Mouse (Mus musculus) hindbrain, embryonic 14.5 days (tissue): ENCODE results near the gene Aqr. TPM values are rescaled to one million over a fixed set of nuclear protein-coding genes. Genes with fewer than 3 reads are reported as not detected.
"Not testable (repeated sequence)": the region's sequence is repeated elsewhere in the genome, so short reads cannot be mapped to it uniquely, and the experiment has no call there.

Source experiments
- ATAC-seq: fragments of 200-750 bp; cut with Nextera tagmentation; 2 replicates; pipeline ENCODE4 v1.8.0; 2017; ENCODE audit warnings: moderate number of reproducible peaks, mild to moderate bottlenecking, moderate TSS enrichment, moderate library complexity; ENCODE audit not compliant: low FRiP score
- DNase-seq: peaks from one replicate; pipeline ENCODE4 v3.0.0-alpha.2; 2015; ENCODE audit warnings: low spot score
- H3K27ac ChIP-seq: fragments of 300-500 bp; sonication (generic); 2 replicates; pipeline ENCODE4 v1.5.1; 2014; ENCODE audit warnings: mild to moderate bottlenecking, moderate library complexity
- H3K27me3 ChIP-seq: fragments of 300-500 bp; sonication (generic); 2 replicates; pipeline ENCODE4 v1.6.1; 2014; ENCODE audit warnings: mild to moderate bottlenecking, low read length, mixed read lengths; ENCODE audit not compliant: control insufficient read depth, insufficient read depth
- H3K36me3 ChIP-seq: fragments of 300-500 bp; sonication (generic); replicated peaks from 2 replicates; pipeline ENCODE4 v1.6.1; 2014; ENCODE audit not compliant: control insufficient read depth, insufficient read depth
- H3K4me1 ChIP-seq: fragments of 300-500 bp; sonication (generic); replicated peaks from 2 replicates; pipeline ENCODE4 v1.6.1; 2014; ENCODE audit warnings: antibody characterized with exemption, low read length, mixed read lengths; ENCODE audit not compliant: control insufficient read depth, insufficient read depth
- H3K4me2 ChIP-seq: fragments of 300-500 bp; sonication (generic); replicated peaks from 2 replicates; pipeline ENCODE4 v1.6.1; 2014; ENCODE audit warnings: mild to moderate bottlenecking, moderate library complexity
- H3K4me3 ChIP-seq: fragments of 300-500 bp; sonication (generic); replicated peaks from 2 replicates; pipeline ENCODE4 v1.5.1; 2014; ENCODE audit warnings: mild to moderate bottlenecking, low read length
- H3K9ac ChIP-seq: fragments of 300-500 bp; sonication (generic); 2 replicates; pipeline ENCODE4 v1.6.1; 2014
- H3K9me3 ChIP-seq: fragments of 300-500 bp; sonication (generic); 2 replicates; pipeline ENCODE4 v1.6.1; 2016; ENCODE audit warnings: low read length; ENCODE audit not compliant: control insufficient read depth
- WGBS: fragments of 180-500 bp; shearing (Covaris S2); extraction: QIAGEN DNeasy Blood & Tissue Kit; methylation state at CpG from one replicate; pipeline ENCODE4 v1.1.7; 2014; 5-methylcytosine and 5-hydroxymethylcytosine counted together
- polyA plus RNA-seq: library from polyadenylated mRNA; unstranded; fragments of >200 nt; fragmentation: Nextera tagmentation; extraction: Ambion mirVana; gene quantifications from 2 replicates; pipeline ENCODE4 v1.2.1, GENCODE M21; 2014

Aqr gene
- polyA plus RNA-seq = 42.9 and 44.5 TPM in 2 replicates

GRCm38 (mm10) chr2:114186924-114187323 lies at the start of gene Aqr:
TSS of gene Aqr (minus strand) at chr2:114187024.
- not testable (repeated sequence) for H3K4me2 ChIP-seq, DNase-seq, H3K4me1 ChIP-seq, ATAC-seq, H3K27me3 ChIP-seq, H3K27ac ChIP-seq, H3K36me3 ChIP-seq, H3K9me3 ChIP-seq, H3K9ac ChIP-seq, H3K4me3 ChIP-seq
- 92% methylated on average over 1 of the region's 6 CpGs for WGBS

GRCm38 (mm10) chr2:114236566-114236965 lies 49.7 kb upstream of the Aqr start:
- H3K4me3 ChIP-seq = no peak overlapping the region
- DNase-seq = peak; percentile 38
- no peaks in the 10 kb centered on the region for H3K27me3 ChIP-seq
- H3K36me3 ChIP-seq = no peaks in the 10 kb centered on the region
- H3K9ac ChIP-seq = no peak overlapping the region
- H3K4me2 ChIP-seq = no peak overlapping the region
- no peaks in the 10 kb centered on the region for H3K9me3 ChIP-seq
- no peaks in the 10 kb centered on the region for H3K4me1 ChIP-seq
- H3K27ac ChIP-seq = no peak overlapping the region
- 85% methylated on average over 1 of the region's 1 CpGs for WGBS
- no peak for ATAC-seq

GRCm38 (mm10) chr2:114235584-114235983 lies 48.8 kb upstream of the Aqr start:
- Histone ChIP-seq H3K27me3 (no peaks in the 10 kb centered on the region), H3K9ac (no peak overlapping the region), H3K4me2 (no peak overlapping the region), H3K4me3 (no peak overlapping the region), H3K9me3 (no peaks in the 10 kb centered on the region), H3K4me1 (no peaks in the 10 kb centered on the region), H3K27ac (no peak overlapping the region), H3K36me3 (no peaks in the 10 kb centered on the region)
- 88% methylated on average over 3 of the region's 3 CpGs for WGBS
- ATAC-seq (no peak), DNase-seq (no peak)

GRCm38 (mm10) chr2:114231248-114231647 lies 44.4 kb upstream of the Aqr start:
- no peaks in the 10 kb centered on the region for H3K36me3 ChIP-seq
- H3K4me3 ChIP-seq = no peak overlapping the region
- no peaks in the 10 kb centered on the region for H3K9me3 ChIP-seq
- 69% methylated on average over 2 of the region's 2 CpGs for WGBS
- no peak overlapping the region for H3K4me2 ChIP-seq
- DNase-seq = no peak
- H3K27me3 ChIP-seq = no peaks in the 10 kb centered on the region
- no peak for ATAC-seq
- H3K9ac ChIP-seq = no peak overlapping the region
- H3K27ac ChIP-seq = no peak overlapping the region
- H3K4me1 ChIP-seq = no peaks in the 10 kb centered on the region

- DNase-seq = no peak
- WGBS = 86% methylated on average over 2 of the region's 2 CpGs
- Histone ChIP-seq H3K4me2 (no peak overlapping the region), H3K9ac (no peak overlapping the region), H3K27me3 (no peaks in the 10 kb centered on the region), H3K4me1 (no peaks in the 10 kb centered on the region), H3K36me3 (no peaks in the 10 kb centered on the region), H3K4me3 (no peak overlapping the region), H3K27ac (no peak overlapping the region), H3K9me3 (no peaks in the 10 kb centered on the region)
- no peak for ATAC-seq
Observed at GRCm38 (mm10) chr2:114228672-114229071, 41.8 kb upstream of the Aqr start.

GRCm38 (mm10) chr2:114205036-114205435 lies 18.2 kb upstream of the Aqr start:
- Histone ChIP-seq H3K9me3 (no peaks in the 10 kb centered on the region), H3K4me1 (peaks cover 11% of the 10 kb centered on the region), H3K36me3 (no peaks in the 10 kb centered on the region), H3K9ac (no peak overlapping the region), H3K27ac (no peak overlapping the region), H3K4me2 (no peak overlapping the region), H3K27me3 (no peaks in the 10 kb centered on the region; the same call in 1 of the 2 replicates), H3K4me3 (no peak overlapping the region)
- ATAC-seq (no peak), DNase-seq (no peak)
- 75% methylated on average over 6 of the region's 6 CpGs for WGBS

- DNase-seq (no peak), ATAC-seq (no peak)
- Histone ChIP-seq H3K9me3 (no peaks in the 10 kb centered on the region), H3K36me3 (peaks cover 9% of the 10 kb centered on the region; the same call in 1 of the 2 replicates), H3K4me3 (peak overlapping the region; percentile 75), H3K9ac (peak overlapping the region; percentile 82), H3K27ac (peak overlapping the region; percentile 62; the same call in 1 of the 2 replicates), H3K27me3 (no peaks in the 10 kb centered on the region; the same call in 1 of the 2 replicates), H3K4me2 (peak overlapping the region; percentile 81), H3K4me1 (peaks cover 20% of the 10 kb centered on the region)
- 47% methylated on average over 4 of the region's 4 CpGs for WGBS
Observed at GRCm38 (mm10) chr2:114201574-114201973, 14.8 kb upstream of the Aqr start.

GRCm38 (mm10) chr2:114200932-114201559 lies 14.2 kb upstream of the Aqr start, which contains the start of gene Zfp770:
TSS of gene Zfp770 (minus strand) at chr2:114201469.
- H3K4me2 ChIP-seq = peak within 1 kb of the TSS; percentile 81
- DNase-seq (peak; percentile 86), ATAC-seq (peak; percentile 96)
- WGBS = under 1% methylated on average over 36 of the region's 36 CpGs
- peak within 1 kb of the TSS; percentile 75 for H3K4me3 ChIP-seq
- H3K27ac ChIP-seq = peak within 1 kb of the TSS; percentile 62; the same call in 1 of the 2 replicates
- H3K9ac ChIP-seq = peak within 1 kb of the TSS; percentile 82
- H3K9me3 ChIP-seq = no peaks in the 10 kb centered on the region
- H3K36me3 ChIP-seq = peaks cover 13% of the 10 kb centered on the region
- no peaks in the 10 kb centered on the region; the same call in 1 of the 2 replicates for H3K27me3 ChIP-seq
- peaks cover 20% of the 10 kb centered on the region for H3K4me1 ChIP-seq

- H3K4me2 ChIP-seq = no peak overlapping the region
- DNase-seq (no peak), ATAC-seq (no peak)
- H3K4me1 ChIP-seq = peaks cover 15% of the 10 kb centered on the region
- no peaks in the 10 kb centered on the region for H3K9me3 ChIP-seq
- H3K9ac ChIP-seq = no peak overlapping the region
- H3K36me3 ChIP-seq = peaks cover 25% of the 10 kb centered on the region
- H3K27me3 ChIP-seq = no peaks in the 10 kb centered on the region
- no peak overlapping the region for H3K27ac ChIP-seq
- 80% methylated on average over 5 of the region's 5 CpGs for WGBS
- no peak overlapping the region for H3K4me3 ChIP-seq
Observed at GRCm38 (mm10) chr2:114196421-114196820, 9.6 kb upstream of the Aqr start.
